Mouse (Mus musculus) C2C12 (cell line): ENCODE results near the gene Runx1.

Experiments used
- CEBPB ChIP-seq: IDR thresholded peaks from one replicate; pipeline ENCODE4 v1.6.1; 2011; ENCODE audit warnings: low read depth, mild to moderate bottlenecking, control low read depth, moderate library complexity
- CTCF ChIP-seq: IDR thresholded peaks from one replicate; pipeline ENCODE4 v1.5.1; 2011; ENCODE audit not compliant: control insufficient read depth, insufficient read depth, insufficient read length
- FOSL1 ChIP-seq: IDR thresholded peaks from one replicate; pipeline ENCODE4 v1.8.0; 2011; ENCODE audit warnings: mild to moderate bottlenecking, low read length; ENCODE audit not compliant: poor library complexity, insufficient read depth, severe bottlenecking
- MAX ChIP-seq: IDR thresholded peaks from one replicate; pipeline ENCODE4 v1.6.1; 2011; ENCODE audit warnings: mild to moderate bottlenecking, control low read depth
- MYOD1 ChIP-seq: IDR thresholded peaks from one replicate; pipeline ENCODE4 v1.6.1; 2011; ENCODE audit warnings: low read depth; ENCODE audit not compliant: control insufficient read depth, insufficient read length
- USF1 ChIP-seq: IDR thresholded peaks from one replicate; pipeline ENCODE4 v1.6.1; 2011; ENCODE audit warnings: low read depth, mild to moderate bottlenecking, control low read depth, moderate library complexity

DNA sequence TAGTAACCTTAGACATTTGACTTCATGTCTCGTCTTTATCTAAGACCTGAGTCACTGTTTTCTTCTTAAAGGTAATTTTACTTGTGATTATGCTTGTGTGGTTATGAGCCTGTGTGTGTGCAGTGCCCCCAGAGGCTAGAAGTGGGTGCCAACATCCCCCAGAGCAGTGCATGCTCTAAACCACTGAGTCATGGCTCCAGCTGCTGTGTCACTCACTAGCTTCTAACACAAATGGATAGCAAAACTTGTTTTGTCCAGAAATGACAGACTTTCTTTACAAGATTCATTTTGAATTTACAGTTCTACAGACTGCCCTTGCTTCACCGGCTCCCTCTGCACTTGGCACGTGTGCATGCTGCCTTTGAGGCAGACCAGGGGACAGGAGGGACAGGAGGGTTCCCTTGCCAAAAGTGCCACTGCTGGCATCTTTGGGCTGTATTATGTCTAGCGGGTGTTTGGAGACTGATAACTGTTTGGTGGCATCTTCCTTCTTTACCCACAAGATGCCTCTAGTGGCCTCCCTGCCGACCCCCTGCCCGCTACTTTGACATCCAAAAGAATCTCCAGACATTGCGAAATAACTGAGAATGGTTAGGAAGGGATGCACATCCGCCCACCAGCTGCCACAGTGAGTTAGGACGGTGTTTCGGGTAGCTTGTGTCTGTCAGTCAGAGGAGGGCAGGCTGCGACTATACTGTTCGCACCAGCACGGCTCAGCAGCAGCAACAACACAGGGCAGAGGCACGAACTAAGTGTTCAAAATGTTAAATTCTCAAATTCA, 217.6 kb downstream of the Runx1 start:
- TF ChIP-seq MAX (peak; percentile 91), CEBPB (no peak), CTCF (peak; percentile 36), USF1 (peak; percentile 23), MYOD1 (peak; percentile 98), FOSL1 (peak; percentile 68)
